Mouse (Mus musculus) left cerebral cortex, adult 18-20 months (tissue): Measurements from ENCODE around the gene Tead1. TPM values are rescaled to one million over a fixed set of nuclear protein-coding genes. Genes with fewer than 3 reads are reported as not detected.

Experiments used
- DNase-seq, 2 experiments: peaks; one replicate each; pipeline ENCODE4 v3.0.0; 2021 to 2022; ENCODE audit warnings: low spot score in 2 of 2, mixed read lengths in 1 of 2
- total RNA-seq, 2 experiments: library from RNA; stranded (reverse); gene quantifications; 2 replicates each; pipeline ENCODE4 v1.2.3; 2021

Tead1 gene
- total RNA-seq, 2 experiments from 2014 or later: 10.7 to 10.8 TPM

GRCm38 (mm10) chr7:112841886-112842285 lies 162.8 kb downstream of the Tead1 start:
- no peak for DNase-seq

GRCm38 (mm10) chr7:112851281-112851744 lies 172.2 kb downstream of the Tead1 start:
- no peak for DNase-seq

DNA sequence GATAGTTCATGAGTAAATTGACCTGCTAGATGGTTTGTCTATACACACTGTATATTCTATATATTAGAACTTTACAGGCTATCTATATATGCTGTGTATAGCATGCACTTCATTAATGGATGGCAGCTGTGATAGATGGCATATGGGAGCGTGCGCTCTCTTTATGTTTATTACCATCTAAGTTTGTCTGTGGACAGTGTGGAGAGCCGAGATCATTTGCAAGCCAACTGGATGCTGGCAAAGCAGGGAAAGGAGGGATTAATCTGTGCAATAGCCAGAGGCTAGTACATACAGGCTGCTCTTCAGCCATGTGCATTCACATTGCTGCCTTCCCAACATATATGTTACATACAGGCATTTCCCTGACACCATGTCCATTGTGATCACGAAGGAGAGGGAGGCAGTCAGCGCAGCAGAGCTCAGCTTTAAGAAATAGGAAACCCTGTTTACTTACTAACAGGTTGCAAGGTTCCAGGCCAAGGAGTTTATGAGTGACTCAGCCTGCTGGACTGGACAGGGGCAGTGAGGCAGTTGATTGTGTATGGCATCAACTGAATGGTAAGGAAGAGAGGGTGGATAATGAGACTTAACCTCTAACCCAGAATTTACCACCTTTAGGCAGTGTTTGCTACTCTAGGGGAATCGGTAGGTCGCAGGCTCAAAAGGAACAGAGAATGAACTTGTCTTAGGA lies 173.2 kb downstream of the Tead1 start:
- DNase-seq: no peak

DNA sequence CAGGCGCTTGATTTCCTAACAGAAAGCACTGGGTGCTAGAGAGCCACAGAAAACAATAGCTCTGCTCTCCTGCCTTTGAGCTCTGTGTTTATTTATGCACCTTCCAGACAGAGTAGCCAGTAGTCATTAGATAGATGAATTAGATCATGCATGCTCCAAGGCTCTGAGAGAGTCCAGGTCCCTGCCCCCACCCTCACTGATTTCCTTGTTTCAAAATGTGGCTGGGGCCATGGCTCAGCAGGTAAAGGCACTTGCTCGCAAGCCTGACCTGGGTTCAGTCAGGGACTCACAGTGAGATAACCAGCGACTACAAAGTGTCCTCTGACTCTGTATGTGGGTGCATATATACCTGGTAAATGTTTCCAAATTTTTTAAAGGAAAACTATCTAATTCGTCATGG lies 174.7 kb downstream of the Tead1 start:
- DNase-seq: no peak

GRCm38 (mm10) chr7:112854516-112854915 lies 175.4 kb downstream of the Tead1 start:
- DNase-seq: no peak

- DNase-seq: no peak
Measured at GRCm38 (mm10) chr7:112855419-112855818, 176.3 kb downstream of the Tead1 start.

- peak in 1 of 2 experiments; percentile 30 for DNase-seq
Measured at GRCm38 (mm10) chr7:112856121-112856571, 177.0 kb downstream of the Tead1 start.

GRCm38 (mm10) chr7:112856583-112856982 lies 177.5 kb downstream of the Tead1 start:
- no peak for DNase-seq

DNA sequence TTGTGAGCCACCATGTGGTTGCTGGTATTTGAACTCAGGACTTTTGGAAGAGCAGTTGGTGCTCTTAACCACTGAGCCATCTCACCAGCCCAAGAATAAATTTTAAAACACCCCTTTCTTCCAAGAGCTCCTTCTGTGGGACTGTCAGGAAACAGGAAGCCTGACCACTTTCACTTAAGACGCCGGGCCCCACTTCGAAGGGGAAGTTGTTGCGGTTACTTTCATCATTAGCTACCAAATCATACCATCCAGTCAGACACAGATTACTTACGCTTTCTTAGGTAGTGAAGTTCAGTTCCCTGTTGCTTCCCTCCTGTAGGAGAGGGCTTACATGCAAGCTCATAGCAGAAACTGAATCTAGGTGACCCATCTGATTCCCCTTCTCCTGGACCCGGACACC lies 180.8 kb downstream of the Tead1 start:
- DNase-seq: no peak

DNA sequence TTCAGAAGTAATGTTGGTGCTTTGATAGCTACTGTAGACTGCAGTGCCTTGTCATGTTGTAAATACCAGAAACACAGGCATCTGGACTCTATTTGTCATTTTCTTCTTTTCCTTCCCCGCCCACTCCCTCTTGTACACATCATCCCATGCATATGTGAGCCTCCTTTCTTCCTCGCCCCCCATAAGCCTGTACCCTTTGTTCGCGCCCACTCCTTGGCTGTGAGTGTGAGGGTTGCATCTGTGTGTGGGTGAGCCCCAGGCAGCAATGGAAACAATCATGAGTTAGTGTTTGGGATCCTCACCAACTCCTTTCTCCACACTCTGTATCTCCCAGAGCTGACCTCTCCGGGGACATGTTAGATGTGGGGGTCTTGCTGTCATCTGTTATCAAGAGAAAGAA lies 183.0 kb downstream of the Tead1 start:
- DNase-seq: peak; percentile 63 to 65

DNA sequence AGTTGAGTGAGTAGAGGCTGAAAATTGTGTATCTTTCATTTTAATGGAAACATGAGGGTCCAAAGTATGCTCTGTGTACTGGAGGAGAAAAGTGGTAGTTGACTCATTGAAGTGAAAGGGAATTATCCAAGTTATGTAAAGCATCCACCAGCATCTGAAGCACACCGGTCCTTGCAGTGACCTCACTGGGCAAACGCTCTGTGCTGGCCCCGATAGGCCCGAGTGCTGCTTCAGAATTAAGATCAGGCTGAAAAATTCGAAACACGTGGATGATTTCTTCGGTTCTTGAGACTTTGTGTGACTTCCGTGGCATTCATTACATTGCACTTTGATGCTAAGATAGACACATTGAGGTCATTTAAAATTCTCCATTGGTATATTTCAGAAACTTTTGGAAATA lies 185.1 kb downstream of the Tead1 start:
- DNase-seq: no peak

GRCm38 (mm10) chr7:112865739-112866138 lies 186.6 kb downstream of the Tead1 start:
- DNase-seq: peak; percentile 67 to 69

GRCm38 (mm10) chr7:112868551-112869465 lies 189.7 kb downstream of the Tead1 start:
- DNase-seq: peak; percentile 43 to 65

- DNase-seq: no peak
Measured at GRCm38 (mm10) chr7:112871752-112872151, 192.6 kb downstream of the Tead1 start.

DNA sequence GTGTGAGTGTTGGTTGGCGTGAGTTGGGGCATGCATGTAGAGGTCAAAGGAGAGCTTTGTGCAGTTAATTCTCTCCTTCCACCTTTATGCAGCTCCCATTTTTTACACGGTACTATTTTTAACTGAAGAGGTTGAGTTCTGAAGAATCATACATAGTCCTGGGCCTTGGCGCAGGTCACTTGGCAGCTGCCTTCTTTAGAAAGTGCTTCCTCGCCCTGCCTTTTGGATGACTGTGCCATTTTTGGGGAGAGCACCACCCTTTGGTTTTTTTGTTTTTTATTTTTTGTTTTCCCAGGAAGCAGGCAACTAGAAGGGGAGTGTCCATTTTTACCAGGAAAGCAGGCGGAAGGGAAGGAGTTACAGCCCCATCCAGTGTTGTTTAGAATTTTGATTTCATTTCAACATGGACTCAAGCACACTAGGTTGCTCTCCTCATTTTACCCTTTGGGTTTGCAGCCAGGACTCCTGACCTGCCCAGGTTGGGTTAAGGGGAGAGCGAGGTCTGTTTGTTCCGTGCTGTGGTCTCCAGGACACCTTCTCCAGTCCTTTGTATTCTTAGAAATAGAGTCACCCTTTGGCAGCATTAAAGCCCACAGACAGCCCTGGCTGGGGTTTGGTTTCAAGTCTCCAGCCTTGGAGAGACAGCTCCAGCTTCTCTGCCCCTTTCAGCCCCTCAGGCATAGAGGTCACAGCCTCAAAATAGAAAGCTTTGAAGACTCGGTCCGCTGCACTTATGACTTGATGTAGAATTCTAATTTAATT lies 193.5 kb downstream of the Tead1 start:
- no peak for DNase-seq

- no peak for DNase-seq
Measured at GRCm38 (mm10) chr7:112876128-112876527, 197.0 kb downstream of the Tead1 start.

GRCm38 (mm10) chr7:112883791-112884274 lies 204.7 kb downstream of the Tead1 start:
- peak; percentile 23 to 49 for DNase-seq

GRCm38 (mm10) chr7:112885546-112885945 lies 206.4 kb downstream of the Tead1 start:
- DNase-seq: no peak

- DNase-seq: no peak
Measured at GRCm38 (mm10) chr7:112891883-112892282, 212.8 kb downstream of the Tead1 start.

- no peak for DNase-seq
Measured at GRCm38 (mm10) chr7:112892595-112892994, 213.5 kb downstream of the Tead1 start.

GRCm38 (mm10) chr7:112896363-112896762 lies 217.2 kb downstream of the Tead1 start:
- DNase-seq: no peak
